Mouse (Mus musculus) heart, embryonic 14.5 days (tissue): ENCODE measurements around the gene Unc5c. TPM values are rescaled to one million over a fixed set of nuclear protein-coding genes. Genes with fewer than 3 reads are reported as not detected.

Source experiments
- ATAC-seq: fragments of 200-750 bp; cut with Nextera tagmentation; 2 replicates; pipeline ENCODE4 v1.8.0; 2017; ENCODE audit warnings: low read depth, moderate TSS enrichment; ENCODE audit not compliant: insufficient number of reproducible peaks, insufficient read depth, low FRiP score
- H3K27ac ChIP-seq, 2 experiments: fragments of 200-500 bp in 1 of 2; fragments of 300-500 bp in 1 of 2; sonication (generic) in 1 of 2; replicated peaks in 1 of 2; 2 replicates each; pipeline ENCODE4 v1.5.1; 2012 to 2014; ENCODE audit warnings: low read depth in 2 of 2, low read length in 2 of 2, control low read depth in 1 of 2, mild to moderate bottlenecking in 1 of 2, mixed read lengths in 1 of 2; ENCODE audit not compliant: control insufficient read depth in 1 of 2, insufficient read depth in 1 of 2
- H3K27me3 ChIP-seq: fragments of 300-500 bp; sonication (generic); 2 replicates; pipeline ENCODE4 v1.6.1; 2014; ENCODE audit warnings: mild to moderate bottlenecking, low read length, control low read depth; ENCODE audit not compliant: control insufficient read depth, insufficient read depth
- H3K36me3 ChIP-seq: fragments of 300-500 bp; sonication (generic); 2 replicates; pipeline ENCODE4 v1.6.1; 2014; ENCODE audit warnings: mild to moderate bottlenecking, control low read depth, low read length, mixed read lengths; ENCODE audit not compliant: control insufficient read depth, insufficient read depth
- H3K4me1 ChIP-seq, 2 experiments: fragments of 200-500 bp in 1 of 2; fragments of 300-500 bp in 1 of 2; sonication (generic) in 1 of 2; 2 replicates each; pipeline ENCODE4 v1.6.1; 2012 to 2014; ENCODE audit warnings: low read length in 2 of 2, control low read depth in 1 of 2, mixed read lengths in 1 of 2; ENCODE audit not compliant: control insufficient read depth in 2 of 2, insufficient read depth in 2 of 2
- H3K4me2 ChIP-seq: fragments of 300-500 bp; sonication (generic); 2 replicates; pipeline ENCODE4 v1.6.1; 2014; ENCODE audit warnings: mild to moderate bottlenecking, low read length
- H3K4me3 ChIP-seq, 2 experiments: fragments of 200-500 bp in 1 of 2; fragments of 300-500 bp in 1 of 2; sonication (generic) in 1 of 2; 2 replicates each; pipeline ENCODE4 v1.5.1; 2012 to 2014; ENCODE audit warnings: low read length in 2 of 2, mild to moderate bottlenecking in 2 of 2, control low read depth in 1 of 2, low read depth in 1 of 2, moderate library complexity in 1 of 2; ENCODE audit not compliant: control insufficient read depth in 1 of 2, insufficient read depth in 1 of 2
- H3K9ac ChIP-seq: fragments of 300-500 bp; sonication (generic); 2 replicates; pipeline ENCODE4 v1.6.1; 2014; ENCODE audit warnings: mild to moderate bottlenecking, low read length
- H3K9me3 ChIP-seq: fragments of 300-500 bp; sonication (generic); 2 replicates; pipeline ENCODE4 v1.6.1; 2016; ENCODE audit warnings: low read length, control low read depth; ENCODE audit not compliant: control insufficient read depth
- WGBS: fragments of 180-500 bp; shearing (Covaris S2); extraction: QIAGEN DNeasy Blood & Tissue Kit; methylation state at CpG from one replicate; pipeline ENCODE4 v1.1.7; 2014; 5-methylcytosine and 5-hydroxymethylcytosine counted together
- polyA plus RNA-seq: library from polyadenylated mRNA; unstranded; fragments of >200 nt; fragmentation: Nextera tagmentation; extraction: Ambion mirVana; gene quantifications from 2 replicates; pipeline ENCODE4 v1.2.1, GENCODE M21; 2014

Unc5c gene
- polyA plus RNA-seq, 1 experiment from 2014 or later: 3.4 TPM

- H3K4me2 ChIP-seq: no peak overlapping the region
- H3K4me3 ChIP-seq: no peak overlapping the region
- H3K27ac ChIP-seq: no peak overlapping the region
- no peaks in the 10 kb centered on the region for H3K27me3 ChIP-seq
- no peaks in the 10 kb centered on the region for H3K9me3 ChIP-seq
- no peak overlapping the region for H3K9ac ChIP-seq
- WGBS: 69% methylated on average over 3 of the region's 3 CpGs
- ATAC-seq: no peak
- H3K36me3 ChIP-seq: no peaks in the 10 kb centered on the region
- no peaks in the 10 kb centered on the region for H3K4me1 ChIP-seq
These were observed 292.2 kb downstream of the Unc5c start for GRCm38 (mm10) chr3:141757259-141757658.

GRCm38 (mm10) chr3:141778411-141778919 is 313.4 kb downstream of the Unc5c start:
- Histone ChIP-seq H3K9me3 (no peaks in the 10 kb centered on the region), H3K4me3 (no peak overlapping the region), H3K27ac (no peak overlapping the region), H3K36me3 (no peaks in the 10 kb centered on the region), H3K4me1 (no peaks in the 10 kb centered on the region), H3K9ac (no peak overlapping the region), H3K27me3 (no peaks in the 10 kb centered on the region), H3K4me2 (no peak overlapping the region)
- ATAC-seq: no peak
- WGBS: 67% methylated on average over 8 of the region's 8 CpGs

- Histone ChIP-seq H3K4me3 (no peak overlapping the region), H3K27me3 (no peaks in the 10 kb centered on the region), H3K9me3 (no peaks in the 10 kb centered on the region), H3K9ac (no peak overlapping the region), H3K4me2 (no peak overlapping the region), H3K27ac (no peak overlapping the region), H3K4me1 (no peaks in the 10 kb centered on the region), H3K36me3 (no peaks in the 10 kb centered on the region)
- 58% methylated on average over 3 of the region's 3 CpGs for WGBS
- ATAC-seq: no peak
These were observed 314.2 kb downstream of the Unc5c start for GRCm38 (mm10) chr3:141779186-141779585.

GRCm38 (mm10) chr3:141782553-141782952 is 317.5 kb downstream of the Unc5c start:
- Histone ChIP-seq H3K4me3 (no peak overlapping the region), H3K4me1 (no peaks in the 10 kb centered on the region), H3K27ac (no peak overlapping the region), H3K27me3 (no peaks in the 10 kb centered on the region), H3K36me3 (no peaks in the 10 kb centered on the region), H3K9me3 (no peaks in the 10 kb centered on the region), H3K9ac (no peak overlapping the region), H3K4me2 (no peak overlapping the region)
- WGBS: 76% methylated on average over 4 of the region's 4 CpGs
- ATAC-seq: no peak

DNA sequence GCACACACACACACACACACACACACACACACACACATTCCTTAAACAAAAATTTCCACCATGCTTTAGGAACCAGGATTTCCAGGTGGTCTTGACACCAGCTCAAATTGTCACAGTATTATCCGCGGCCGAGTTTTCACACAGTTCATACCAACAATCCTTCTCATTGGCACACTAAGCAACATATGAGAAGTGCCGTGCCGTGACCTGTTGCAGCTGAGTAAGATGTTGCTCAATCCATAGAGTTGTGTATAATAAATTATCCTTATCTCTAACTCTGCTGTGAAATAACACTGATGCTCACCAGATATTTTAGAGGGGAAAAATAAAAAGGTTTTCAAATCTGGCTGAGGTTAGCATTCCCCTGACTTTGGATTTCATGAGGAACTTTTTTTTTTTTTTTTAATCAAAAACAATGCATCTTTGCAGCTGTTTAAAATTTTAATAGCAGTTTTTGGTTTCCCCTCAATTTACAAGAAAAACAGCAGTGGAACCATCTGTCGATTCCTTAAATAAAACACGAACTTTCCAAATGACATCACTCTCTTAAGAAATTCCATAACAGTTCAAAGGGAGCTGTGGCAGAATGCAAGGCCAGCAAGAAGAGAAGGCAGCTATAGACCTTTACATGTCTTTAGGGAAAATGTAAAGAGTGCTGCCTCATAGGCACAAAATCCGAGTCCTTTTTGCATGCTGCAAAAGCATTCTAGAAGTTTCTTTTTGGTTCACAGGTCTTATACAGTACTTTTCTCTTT is 326.2 kb downstream of the Unc5c start:
- Histone ChIP-seq H3K36me3 (no peaks in the 10 kb centered on the region), H3K9ac (no peak overlapping the region), H3K4me3 (no peak overlapping the region), H3K4me1 (no peaks in the 10 kb centered on the region), H3K27me3 (no peaks in the 10 kb centered on the region), H3K9me3 (no peaks in the 10 kb centered on the region), H3K4me2 (no peak overlapping the region), H3K27ac (no peak overlapping the region)
- ATAC-seq: no peak
- 75% methylated on average over 8 of the region's 8 CpGs for whole genome bisulfite sequencing

GRCm38 (mm10) chr3:141792106-141792505 is 327.1 kb downstream of the Unc5c start:
- Histone ChIP-seq H3K4me2 (no peak overlapping the region), H3K27me3 (no peaks in the 10 kb centered on the region), H3K27ac (no peak overlapping the region), H3K4me1 (no peaks in the 10 kb centered on the region), H3K4me3 (no peak overlapping the region), H3K9me3 (no peaks in the 10 kb centered on the region), H3K9ac (no peak overlapping the region), H3K36me3 (no peaks in the 10 kb centered on the region)
- no peak for ATAC-seq
- WGBS: 72% methylated on average over 1 of the region's 1 CpGs

GRCm38 (mm10) chr3:141793755-141794154 is 328.7 kb downstream of the Unc5c start:
- Histone ChIP-seq H3K9me3 (no peaks in the 10 kb centered on the region), H3K4me1 (no peaks in the 10 kb centered on the region), H3K27me3 (no peaks in the 10 kb centered on the region), H3K36me3 (no peaks in the 10 kb centered on the region), H3K9ac (no peak overlapping the region), H3K27ac (no peak overlapping the region), H3K4me3 (no peak overlapping the region), H3K4me2 (no peak overlapping the region)
- ATAC-seq: no peak
- 81% methylated on average over 2 of the region's 2 CpGs for WGBS

GRCm38 (mm10) chr3:141794371-141794770 is 329.4 kb downstream of the Unc5c start:
- no peak for ATAC-seq
- Histone ChIP-seq H3K27me3 (no peaks in the 10 kb centered on the region), H3K4me2 (no peak overlapping the region), H3K27ac (no peak overlapping the region), H3K9me3 (no peaks in the 10 kb centered on the region), H3K9ac (no peak overlapping the region), H3K4me3 (no peak overlapping the region), H3K36me3 (no peaks in the 10 kb centered on the region), H3K4me1 (no peaks in the 10 kb centered on the region)
- 80% methylated on average over 3 of the region's 3 CpGs for WGBS
